Mouse (Mus musculus) ES-E14 (cell line): ENCODE measurements around the gene Rps6.

ENCODE experiments used
- CHD2 ChIP-seq: IDR thresholded peaks from 2 replicates; pipeline ENCODE4 v1.6.1; 2014; ENCODE audit warnings: mild to moderate bottlenecking, low read depth, low read length, inconsistent platforms
- MAFK ChIP-seq: IDR thresholded peaks from 2 replicates; pipeline ENCODE4 v1.6.1; 2014; ENCODE audit warnings: mild to moderate bottlenecking, low read depth, low read length, inconsistent platforms; ENCODE audit not compliant: insufficient read depth
- ZNF384 ChIP-seq: IDR thresholded peaks from 2 replicates; pipeline ENCODE4 v1.6.1; 2012; ENCODE audit warnings: low read depth, low read length, inconsistent platforms

- TF ChIP-seq ZNF384 (no peak), MAFK (no peak), CHD2 (no peak)
Observed at GRCm38 (mm10) chr4:86847246-86847645, 10.0 kb downstream of the Rps6 start.
